Mouse (Mus musculus) stomach, postnatal 0 days (tissue): ENCODE results near the gene Necab2.

Experiments
- CTCF ChIP-seq: IDR thresholded peaks from 2 replicates; pipeline ENCODE4 v1.5.1; 2016; ENCODE audit warnings: antibody characterized with exemption, low read depth, mild to moderate bottlenecking, moderate library complexity
- EP300 ChIP-seq: optimal IDR thresholded peaks from 2 replicates; pipeline ENCODE3; 2016; ENCODE audit warnings: antibody characterized with exemption

- TF ChIP-seq CTCF (no peak), EP300 (no peak)
These were observed 6.6 kb upstream of the Necab2 start for GRCm38 (mm10) chr8:119439893-119440249.
